Mouse (Mus musculus) midbrain, postnatal 0 days (tissue): ENCODE measurements around the gene H2-DMb2. TPM values are rescaled to one million over a fixed set of nuclear protein-coding genes. Genes with fewer than 3 reads are reported as not detected.

Source experiments
- ATAC-seq: fragments of 200-750 bp; cut with Nextera tagmentation; 2 replicates; pipeline ENCODE4 v1.8.0; 2017; ENCODE audit warnings: moderate number of reproducible peaks, mild to moderate bottlenecking, moderate TSS enrichment, moderate library complexity; ENCODE audit not compliant: low FRiP score
- DNase-seq: peaks from one replicate; pipeline ENCODE4 v3.0.0-alpha.2; 2015; ENCODE audit warnings: low spot score
- H3K27ac ChIP-seq: fragments of 300-500 bp; sonication (generic); 2 replicates; pipeline ENCODE4 v1.5.1; 2014; ENCODE audit warnings: low read depth, mild to moderate bottlenecking, low read length, mixed read lengths
- H3K27me3 ChIP-seq: fragments of 300-500 bp; sonication (generic); 2 replicates; pipeline ENCODE4 v1.6.1; 2014; ENCODE audit warnings: low read length, control low read depth, mixed read lengths; ENCODE audit not compliant: insufficient read depth
- H3K36me3 ChIP-seq: fragments of 300-500 bp; sonication (generic); 2 replicates; pipeline ENCODE4 v1.6.1; 2014; ENCODE audit warnings: low read length, control low read depth, mixed read lengths; ENCODE audit not compliant: insufficient read depth
- H3K4me1 ChIP-seq: fragments of 300-500 bp; sonication (generic); 2 replicates; pipeline ENCODE4 v1.6.1; 2014; ENCODE audit warnings: mild to moderate bottlenecking, control low read depth, antibody characterized with exemption, low read length, mixed read lengths; ENCODE audit not compliant: insufficient read depth
- H3K4me2 ChIP-seq: fragments of 300-500 bp; sonication (generic); 2 replicates; pipeline ENCODE4 v1.6.1; 2014; ENCODE audit warnings: low read depth, mild to moderate bottlenecking, low read length, mixed read lengths; ENCODE audit not compliant: poor library complexity, severe bottlenecking
- H3K4me3 ChIP-seq: fragments of 300-500 bp; sonication (generic); 2 replicates; pipeline ENCODE4 v1.5.1; 2014; ENCODE audit warnings: low read depth, mild to moderate bottlenecking, low read length, moderate library complexity
- H3K9ac ChIP-seq: fragments of 300-500 bp; sonication (generic); replicated peaks from 2 replicates; pipeline ENCODE4 v1.6.1; 2014; ENCODE audit warnings: mild to moderate bottlenecking, low read length, moderate library complexity, mixed read lengths; ENCODE audit not compliant: poor library complexity, severe bottlenecking
- H3K9me3 ChIP-seq: fragments of 300-500 bp; sonication (generic); 2 replicates; pipeline ENCODE4 v1.6.1; 2016; ENCODE audit warnings: low read length, control low read depth
- CTCF ChIP-seq: IDR thresholded peaks from 2 replicates; pipeline ENCODE4 v1.5.1; 2016; ENCODE audit warnings: antibody characterized with exemption, mild to moderate bottlenecking
- whole genome bisulfite sequencing: fragments of 180-500 bp; shearing (Covaris S2); extraction: QIAGEN DNeasy Blood & Tissue Kit; methylation state at CpG from one replicate; pipeline ENCODE4 v1.1.7; 2014; 5-methylcytosine and 5-hydroxymethylcytosine counted together
- polyA plus RNA-seq: library from polyadenylated mRNA; unstranded; fragments of >200 nt; fragmentation: Nextera tagmentation; extraction: Ambion mirVana; gene quantifications from 2 replicates; pipeline ENCODE4 v1.2.1, GENCODE M21; 2015
- total RNA-seq: library from RNA; depleted of rRNA; stranded (reverse); fragments of >200 nt; gene quantifications from 2 replicates; pipeline ENCODE4 v1.2.3, GENCODE M21; 2014; rRNA removed

H2-DMb2 gene
- total RNA-seq (0.16 and 0.47 TPM in 2 replicates), polyA plus RNA-seq (1.4 and 1.6 TPM in 2 replicates)

GRCm38 (mm10) chr17:34143033-34143432 lies at the start of gene H2-DMb2:
TSS of gene H2-DMb2 (plus strand) at chr17:34143307.
- DNase-seq, result peak; percentile 15
- Histone ChIP-seq H3K4me1 (peaks cover 3% of the 10 kb centered on the region; the same call in 1 of the 2 replicates), H3K36me3 (no peaks in the 10 kb centered on the region), H3K4me3 (no peak within 1 kb of the TSS), H3K27ac (no peak within 1 kb of the TSS), H3K9ac (no peak within 1 kb of the TSS), H3K9me3 (no peaks in the 10 kb centered on the region), H3K4me2 (no peak within 1 kb of the TSS), H3K27me3 (peaks cover 30% of the 10 kb centered on the region)
- WGBS, result 21% methylated on average over 7 of the region's 7 CpGs
- no peak for TF ChIP-seq CTCF
- no peak for ATAC-seq

- Histone ChIP-seq H3K9ac (no peak overlapping the region), H3K36me3 (no peaks in the 10 kb centered on the region), H3K4me2 (no peak overlapping the region), H3K4me1 (no peaks in the 10 kb centered on the region), H3K27me3 (no peaks in the 10 kb centered on the region), H3K27ac (no peak overlapping the region), H3K4me3 (no peak overlapping the region), H3K9me3 (no peaks in the 10 kb centered on the region)
- 87% methylated on average over 26 of the region's 27 CpGs for WGBS
- TF ChIP-seq CTCF, result no peak
- ATAC-seq, result no peak
- no peak for DNase-seq
Observed at GRCm38 (mm10) chr17:34094283-34095035, 48.6 kb upstream of the H2-DMb2 start.

- TF ChIP-seq CTCF, result no peak
- no peaks in the 10 kb centered on the region for H3K4me1 ChIP-seq
- no peak overlapping the region for H3K4me3 ChIP-seq
- H3K27me3 ChIP-seq, result no peaks in the 10 kb centered on the region
- H3K36me3 ChIP-seq, result no peaks in the 10 kb centered on the region
- H3K9ac ChIP-seq, result no peak overlapping the region
- DNase-seq, result no peak
- no peak for ATAC-seq
- H3K4me2 ChIP-seq, result no peak overlapping the region
- no peak overlapping the region for H3K27ac ChIP-seq
- WGBS, result 66% methylated on average over 3 of the region's 3 CpGs
- no peaks in the 10 kb centered on the region for H3K9me3 ChIP-seq
Observed at GRCm38 (mm10) chr17:34096497-34097010, 46.6 kb upstream of the H2-DMb2 start.

GRCm38 (mm10) chr17:34097272-34097671 lies 45.8 kb upstream of the H2-DMb2 start:
- Histone ChIP-seq H3K4me3 (no peak overlapping the region), H3K27ac (no peak overlapping the region), H3K4me1 (no peaks in the 10 kb centered on the region), H3K27me3 (no peaks in the 10 kb centered on the region), H3K9ac (no peak overlapping the region), H3K4me2 (no peak overlapping the region), H3K36me3 (no peaks in the 10 kb centered on the region), H3K9me3 (no peaks in the 10 kb centered on the region)
- 76% methylated on average over 5 of the region's 5 CpGs for WGBS
- DNase-seq (no peak), ATAC-seq (no peak)
- no peak for TF ChIP-seq CTCF

GRCm38 (mm10) chr17:34098709-34099479 lies 44.2 kb upstream of the H2-DMb2 start:
- WGBS, result 63% methylated on average over 10 of the region's 10 CpGs
- no peak for DNase-seq
- no peak for ATAC-seq
- no peak overlapping the region for H3K27ac ChIP-seq
- no peak for TF ChIP-seq CTCF
- no peak overlapping the region for H3K9ac ChIP-seq
- H3K4me3 ChIP-seq, result no peak overlapping the region
- H3K36me3 ChIP-seq, result no peaks in the 10 kb centered on the region
- no peaks in the 10 kb centered on the region for H3K9me3 ChIP-seq
- H3K4me2 ChIP-seq, result no peak overlapping the region
- H3K27me3 ChIP-seq, result no peaks in the 10 kb centered on the region
- H3K4me1 ChIP-seq, result no peaks in the 10 kb centered on the region

DNA sequence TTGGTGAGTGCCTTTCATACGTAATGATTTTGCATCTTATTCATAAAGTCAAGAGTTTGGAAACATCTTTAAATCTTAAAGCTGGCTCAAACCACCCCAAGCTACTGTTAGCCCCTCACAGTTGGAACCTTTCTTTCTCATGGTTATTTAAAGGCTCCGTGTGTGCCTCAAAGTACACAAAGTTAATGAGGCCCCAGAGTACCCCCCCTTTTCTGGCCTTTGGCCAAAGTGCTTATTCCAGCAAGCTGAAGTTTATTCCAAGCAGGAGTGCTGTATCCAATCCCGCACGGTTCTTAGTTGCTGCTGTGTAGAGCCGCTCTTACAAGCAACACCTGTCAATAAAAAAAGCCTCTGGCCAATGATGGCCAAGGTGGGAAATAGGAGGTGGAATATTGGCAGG lies 43.6 kb upstream of the H2-DMb2 start:
- Histone ChIP-seq H3K9ac (no peak overlapping the region), H3K27ac (no peak overlapping the region), H3K36me3 (no peaks in the 10 kb centered on the region), H3K4me3 (no peak overlapping the region), H3K4me1 (no peaks in the 10 kb centered on the region), H3K4me2 (no peak overlapping the region), H3K9me3 (no peaks in the 10 kb centered on the region), H3K27me3 (no peaks in the 10 kb centered on the region)
- no peak for ATAC-seq
- DNase-seq, result no peak
- TF ChIP-seq CTCF, result no peak
- WGBS, result 50% methylated on average over 5 of the region's 5 CpGs
